Mouse (Mus musculus) liver, adult 10 weeks (tissue): ENCODE results near the gene Klhdc2. TPM values are rescaled to one million over a fixed set of nuclear protein-coding genes. Genes with fewer than 3 reads are reported as not detected.

Source experiments
- polyA plus RNA-seq: library from polyadenylated mRNA; stranded (reverse); fragments of 350-450 nt; fragmentation: Illumina TruSeq; extraction: RNeasy Lipid Tissue Mini Kit (QIAGEN cat#74804); gene quantifications from one replicate; pipeline ENCODE4 v1.2.3, GENCODE M21; 2014; ENCODE audit warnings: low read depth, low replicate concordance

Gene Klhdc2
- polyA plus RNA-seq, result 48.6 TPM

DNA sequence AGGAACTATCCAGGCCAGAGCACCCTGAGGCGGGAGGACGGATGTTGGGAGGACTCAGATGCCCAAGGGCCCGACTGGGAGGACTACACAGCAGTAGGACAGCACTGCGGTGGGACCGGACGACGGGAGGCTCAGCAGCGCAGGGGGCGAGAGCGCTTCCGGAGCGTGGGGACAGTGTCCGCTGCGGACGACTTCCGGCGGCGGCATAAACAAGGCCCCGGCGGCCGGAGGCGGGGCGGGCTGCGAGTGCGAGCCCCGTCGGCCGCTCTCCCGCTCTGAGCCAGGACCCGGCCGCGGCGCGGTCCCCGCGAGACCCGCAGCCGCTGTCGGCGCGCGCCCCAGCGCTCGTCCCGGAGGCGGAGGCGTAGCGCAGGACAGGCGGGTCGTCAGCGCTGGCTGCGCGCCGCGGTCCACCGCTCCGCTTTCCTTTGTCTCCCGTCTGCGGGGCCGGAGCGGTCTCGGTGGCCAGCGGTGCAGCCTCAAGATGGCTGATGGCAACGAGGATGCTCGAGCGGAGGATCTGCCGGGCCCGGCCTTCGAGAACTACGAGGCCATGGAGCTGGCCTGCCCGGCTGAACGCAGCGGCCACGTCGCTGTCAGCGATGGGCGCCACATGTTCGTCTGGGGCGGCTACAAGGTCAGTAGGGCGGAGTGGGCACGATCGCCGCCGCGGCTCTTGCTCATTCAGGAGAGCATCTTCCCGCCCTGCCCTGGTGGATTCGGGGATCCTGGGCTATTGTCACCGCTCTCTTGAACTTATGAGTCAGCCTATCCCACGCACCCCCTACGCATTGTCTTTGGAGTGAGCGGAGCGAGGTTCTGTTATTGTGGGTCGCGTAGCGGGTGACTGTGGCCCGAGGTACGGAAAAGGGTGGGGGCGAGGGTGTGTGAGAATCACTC, at the start of gene Klhdc2:
Klhdc2 (plus strand) TSS at position 171 of the 900 bp plus-strand sequence.

DNA sequence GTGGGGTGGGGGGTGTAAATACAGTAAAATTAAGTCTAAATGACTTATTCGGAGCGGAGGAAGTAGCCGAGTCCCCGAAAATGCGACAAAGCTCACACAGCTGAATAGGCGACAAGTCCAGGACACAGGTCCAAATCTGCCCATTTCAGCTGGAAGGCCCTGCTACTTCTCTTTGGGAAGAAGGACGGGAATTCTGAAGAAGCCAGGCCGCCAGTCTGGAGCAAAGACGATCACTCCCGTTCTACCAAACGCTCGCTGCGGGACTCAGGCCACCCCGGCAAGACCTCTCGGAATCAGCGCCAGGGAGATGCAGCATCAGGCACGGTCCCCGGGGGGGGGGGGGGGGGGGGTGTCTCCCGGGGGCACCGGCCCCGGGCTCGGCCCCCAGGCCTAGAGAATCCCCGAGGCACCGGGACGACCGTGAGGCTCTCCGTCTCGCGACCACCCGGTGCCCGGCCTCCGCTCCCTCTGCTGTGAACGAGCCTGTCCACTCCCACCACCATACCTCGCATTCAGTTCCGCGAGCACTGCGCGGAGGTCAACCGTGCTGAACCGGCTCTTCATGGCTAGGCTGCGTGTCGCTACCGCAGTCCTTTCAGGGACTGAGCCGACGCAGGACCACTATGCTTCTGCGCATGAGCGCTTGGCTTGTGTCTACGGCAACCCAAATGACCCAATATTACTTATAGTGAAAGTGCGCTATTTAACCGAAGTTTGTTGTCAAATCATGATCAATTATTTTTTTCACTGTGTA, 60.2 kb downstream of the Klhdc2 start, which contains the start of gene Nemf:
Nemf (minus strand) TSS at position 620 of the 754 bp plus-strand sequence.

Other genes starting within 250 kb of the Klhdc2 start
- 27.2 TPM for gene Rps29, start 137.5 kb upstream of the Klhdc2 start, polyA plus RNA-seq
- not detected for gene Lrr1, start 127.9 kb upstream of the Klhdc2 start, polyA plus RNA-seq
- gene Rpl36al, start 112.6 kb upstream of the Klhdc2 start, polyA plus RNA-seq, result 179 TPM
- gene Mgat2, start 112.5 kb upstream of the Klhdc2 start, polyA plus RNA-seq, result 53.9 TPM
- 1.7 TPM for gene Gm49383, start 99.6 kb upstream of the Klhdc2 start, polyA plus RNA-seq
- 0.77 TPM for gene Dnaaf2, start 98.3 kb upstream of the Klhdc2 start, polyA plus RNA-seq
- 3.3 TPM for gene Gm49384, start 92.4 kb upstream of the Klhdc2 start, polyA plus RNA-seq
- gene Pole2, start 68.5 kb upstream of the Klhdc2 start, polyA plus RNA-seq, result 0.85 TPM
- 0.61 TPM for gene Klhdc1, start 55.5 kb upstream of the Klhdc2 start, polyA plus RNA-seq
- 32.8 TPM for gene Nemf, start 60.5 kb downstream of the Klhdc2 start, polyA plus RNA-seq
- 23.5 TPM for gene Arf6, start 75.5 kb downstream of the Klhdc2 start, polyA plus RNA-seq
- gene Gm9887, start 75.8 kb downstream of the Klhdc2 start, polyA plus RNA-seq, result not detected